Mouse (Mus musculus) stomach, embryonic 14.5 days (tissue): ENCODE data around the gene Tmc6. TPM values are rescaled to one million over a fixed set of nuclear protein-coding genes. Genes with fewer than 3 reads are reported as not detected.
"Not testable (repeated sequence)": the region's sequence is repeated elsewhere in the genome, so short reads cannot be mapped to it uniquely, and the experiment has no call there.

ENCODE experiments used
- ATAC-seq: fragments of 200-750 bp; cut with Nextera tagmentation; 2 replicates; pipeline ENCODE4 v1.8.0; 2017; ENCODE audit warnings: low read depth, moderate TSS enrichment; ENCODE audit not compliant: insufficient number of reproducible peaks, insufficient read depth, low FRiP score
- H3K27ac ChIP-seq: fragments of 300-500 bp; sonication (generic); 2 replicates; pipeline ENCODE4 v1.5.1; 2014; ENCODE audit warnings: mild to moderate bottlenecking, low read length, moderate library complexity, mixed read lengths
- H3K27me3 ChIP-seq: fragments of 300-500 bp; sonication (generic); 2 replicates; pipeline ENCODE4 v1.6.1; 2014; ENCODE audit warnings: low read length, control low read depth, mixed read lengths; ENCODE audit not compliant: control insufficient read depth, insufficient read depth
- H3K36me3 ChIP-seq: fragments of 300-500 bp; sonication (generic); 2 replicates; pipeline ENCODE4 v1.6.1; 2014; ENCODE audit warnings: mild to moderate bottlenecking, control low read depth, low read length, moderate library complexity, mixed read lengths; ENCODE audit not compliant: control insufficient read depth, insufficient read depth
- H3K4me1 ChIP-seq: fragments of 300-500 bp; sonication (generic); 2 replicates; pipeline ENCODE4 v1.6.1; 2014; ENCODE audit warnings: low read length, control low read depth, mixed read lengths; ENCODE audit not compliant: control insufficient read depth, insufficient read depth
- H3K4me2 ChIP-seq: fragments of 300-500 bp; sonication (generic); replicated peaks from 2 replicates; pipeline ENCODE4 v1.6.1; 2014; ENCODE audit warnings: low read depth, low read length, control low read depth
- H3K4me3 ChIP-seq: fragments of 300-500 bp; sonication (generic); 2 replicates; pipeline ENCODE4 v1.5.1; 2014; ENCODE audit warnings: low read depth, low read length, control low read depth
- H3K9ac ChIP-seq: fragments of 300-500 bp; sonication (generic); replicated peaks from 2 replicates; pipeline ENCODE4 v1.6.1; 2014; ENCODE audit warnings: low read depth, mild to moderate bottlenecking, control low read depth, low read length, moderate library complexity, mixed read lengths
- H3K9me3 ChIP-seq: fragments of 300-500 bp; sonication (generic); 2 replicates; pipeline ENCODE4 v1.6.1; 2016; ENCODE audit warnings: low read depth, low read length, control low read depth; ENCODE audit not compliant: control insufficient read depth
- WGBS: fragments of 180-500 bp; shearing (Covaris S2); extraction: QIAGEN DNeasy Blood & Tissue Kit; methylation state at CpG from one replicate; pipeline ENCODE4 v1.1.7; 2014; 5-methylcytosine and 5-hydroxymethylcytosine counted together
- polyA plus RNA-seq: library from polyadenylated mRNA; unstranded; fragments of >200 nt; fragmentation: Nextera tagmentation; extraction: Ambion mirVana; gene quantifications from 2 replicates; pipeline ENCODE4 v1.2.1, GENCODE M21; 2014

Gene Tmc6
- polyA plus RNA-seq, 1 experiment from 2014 or later, result 23.0 TPM

GRCm38 (mm10) chr11:117815850-117816249 lies 33.9 kb upstream of the Tmc6 start:
- not testable (repeated sequence) for H3K4me2 ChIP-seq, H3K27me3 ChIP-seq, ATAC-seq, H3K9ac ChIP-seq, H3K4me3 ChIP-seq, H3K9me3 ChIP-seq, H3K27ac ChIP-seq, H3K4me1 ChIP-seq
- peaks cover 55% of the 10 kb centered on the region for H3K36me3 ChIP-seq
- 71% methylated on average over 9 of the region's 9 CpGs for WGBS

- Histone ChIP-seq H3K27ac (no peak overlapping the region), H3K9ac (no peak overlapping the region), H3K9me3 (no peaks in the 10 kb centered on the region), H3K36me3 (peaks cover 49% of the 10 kb centered on the region), H3K4me1 (peaks cover 4% of the 10 kb centered on the region; the same call in 1 of the 2 replicates), H3K27me3 (no peaks in the 10 kb centered on the region), H3K4me3 (no peak overlapping the region), H3K4me2 (no peak overlapping the region)
- ATAC-seq, result no peak
- 95% methylated on average over 6 of the region's 6 CpGs for WGBS
These were observed 32.8 kb upstream of the Tmc6 start for GRCm38 (mm10) chr11:117814704-117815366.

GRCm38 (mm10) chr11:117813867-117814266 lies 31.9 kb upstream of the Tmc6 start:
- WGBS, result 63% methylated on average over 5 of the region's 5 CpGs
- Histone ChIP-seq H3K4me3 (no peak overlapping the region), H3K36me3 (peaks cover 39% of the 10 kb centered on the region), H3K27ac (no peak overlapping the region), H3K9me3 (no peaks in the 10 kb centered on the region), H3K4me1 (peaks cover 8% of the 10 kb centered on the region), H3K4me2 (no peak overlapping the region), H3K27me3 (no peaks in the 10 kb centered on the region), H3K9ac (no peak overlapping the region)
- no peak for ATAC-seq

GRCm38 (mm10) chr11:117810401-117811046 lies 28.5 kb upstream of the Tmc6 start:
- ATAC-seq, result peak; percentile 81
- WGBS, result under 1% methylated on average over 21 of the region's 21 CpGs

GRCm38 (mm10) chr11:117809407-117810311 lies 27.7 kb upstream of the Tmc6 start, which contains the start of the genes Gm20708 and Syngr2:
Gm20708 (plus strand) TSS chr11:117809668.
Syngr2 (plus strand) TSS chr11:117809668.
- peak; percentile 71 for ATAC-seq
- WGBS, result under 1% methylated on average over 75 of the region's 75 CpGs
- Histone ChIP-seq H3K4me1 (peaks cover 8% of the 10 kb centered on the region), H3K27ac (peak within 1 kb of the TSS; percentile 80), H3K4me2 (peak within 1 kb of the TSS; percentile 99), H3K4me3 (peak within 1 kb of the TSS; percentile 90), H3K27me3 (no peaks in the 10 kb centered on the region), H3K9me3 (no peaks in the 10 kb centered on the region), H3K36me3 (peaks cover 14% of the 10 kb centered on the region), H3K9ac (peak within 1 kb of the TSS; percentile 63)

More at GRCm38 (mm10) chr11:117810401-117811046, 28.5 kb upstream of the Tmc6 start:
- Histone ChIP-seq H3K4me2 (peak overlapping the region; percentile 99), H3K4me1 (peaks cover 8% of the 10 kb centered on the region), H3K27me3 (no peaks in the 10 kb centered on the region), H3K9me3 (no peaks in the 10 kb centered on the region), H3K27ac (peak overlapping the region; percentile 80; the same call in 1 of the 2 replicates), H3K4me3 (peak overlapping the region; percentile 90), H3K36me3 (peaks cover 19% of the 10 kb centered on the region), H3K9ac (peak overlapping the region; percentile 63; the same call in 1 of the 2 replicates)

GRCm38 (mm10) chr11:117806781-117807180 lies 24.8 kb upstream of the Tmc6 start:
- no peak for ATAC-seq
- 87% methylated on average over 6 of the region's 6 CpGs for WGBS

GRCm38 (mm10) chr11:117803166-117803688 lies 21.2 kb upstream of the Tmc6 start:
- H3K27me3 ChIP-seq, result no peaks in the 10 kb centered on the region
- H3K4me2 ChIP-seq, result no peak overlapping the region
- H3K27ac ChIP-seq, result no peak overlapping the region
- 90% methylated on average over 3 of the region's 3 CpGs for WGBS
- H3K36me3 ChIP-seq, result no peaks in the 10 kb centered on the region
- no peak for ATAC-seq
- no peak overlapping the region for H3K4me3 ChIP-seq
- no peak overlapping the region for H3K9ac ChIP-seq
- peaks cover 7% of the 10 kb centered on the region; the same call in 1 of the 2 replicates for H3K4me1 ChIP-seq
- no peaks in the 10 kb centered on the region for H3K9me3 ChIP-seq

More at GRCm38 (mm10) chr11:117806781-117807180, 24.8 kb upstream of the Tmc6 start:
- H3K27ac ChIP-seq, result no peak overlapping the region
- no peaks in the 10 kb centered on the region for H3K36me3 ChIP-seq
- no peak overlapping the region for H3K9ac ChIP-seq
- peaks cover 8% of the 10 kb centered on the region for H3K4me1 ChIP-seq
- H3K4me3 ChIP-seq, result no peak overlapping the region
- H3K9me3 ChIP-seq, result no peaks in the 10 kb centered on the region
- no peak overlapping the region for H3K4me2 ChIP-seq
- no peaks in the 10 kb centered on the region for H3K27me3 ChIP-seq

GRCm38 (mm10) chr11:117801650-117802049 lies 19.7 kb upstream of the Tmc6 start:
- Histone ChIP-seq H3K4me3 (no peak overlapping the region), H3K27me3 (no peaks in the 10 kb centered on the region), H3K9me3 (no peaks in the 10 kb centered on the region), H3K27ac (no peak overlapping the region), H3K9ac (no peak overlapping the region), H3K4me2 (no peak overlapping the region), H3K4me1 (peaks cover 8% of the 10 kb centered on the region; the same call in 1 of the 2 replicates), H3K36me3 (no peaks in the 10 kb centered on the region)
- WGBS, result 68% methylated on average over 7 of the region's 7 CpGs
- ATAC-seq, result no peak
